Mouse (Mus musculus) liver, embryonic 14.5 days (tissue): ENCODE measurements around the gene Me3. TPM values are rescaled to one million over a fixed set of nuclear protein-coding genes. Genes with fewer than 3 reads are reported as not detected.
"Not testable (repeated sequence)": the region's sequence is repeated elsewhere in the genome, so short reads cannot be mapped to it uniquely, and the experiment has no call there.

Source experiments
- ATAC-seq: fragments of 200-750 bp; cut with Nextera tagmentation; 2 replicates; pipeline ENCODE4 v1.8.0; 2017; ENCODE audit warnings: moderate number of reproducible peaks, mild to moderate bottlenecking, moderate library complexity; ENCODE audit not compliant: insufficient read depth
- DNase-seq, 3 experiments: peaks; one replicate each; pipeline ENCODE4 v3.0.0-alpha.2; 2012 to 2013; ENCODE audit warnings: low read depth in 3 of 3, low spot score in 3 of 3
- H3K27ac ChIP-seq: fragments of 300-500 bp; sonication (generic); 2 replicates; pipeline ENCODE4 v1.5.1; 2014; ENCODE audit warnings: moderate library complexity, mild to moderate bottlenecking, control low read depth, inconsistent platforms
- H3K27me3 ChIP-seq: fragments of 300-500 bp; sonication (generic); 2 replicates; pipeline ENCODE4 v1.6.1; 2014; ENCODE audit warnings: mild to moderate bottlenecking, low read length, moderate library complexity; ENCODE audit not compliant: control insufficient read depth, insufficient read depth
- H3K36me3 ChIP-seq: fragments of 300-500 bp; sonication (generic); replicated peaks from 2 replicates; pipeline ENCODE4 v1.6.1; 2014; ENCODE audit warnings: low read depth; ENCODE audit not compliant: control insufficient read depth, insufficient read depth
- H3K4me1 ChIP-seq, 2 experiments: fragments of 200-500 bp in 1 of 2; fragments of 300-500 bp in 1 of 2; sonication (generic) in 1 of 2; replicated peaks; 2 replicates each; pipeline ENCODE4 v1.6.1; 2012 to 2014; ENCODE audit warnings: antibody characterized with exemption in 1 of 2, inconsistent platforms in 1 of 2, low read length in 1 of 2; ENCODE audit not compliant: control insufficient read depth in 2 of 2, insufficient read depth in 2 of 2
- H3K4me2 ChIP-seq: fragments of 300-500 bp; sonication (generic); 2 replicates; pipeline ENCODE4 v1.6.1; 2014; ENCODE audit warnings: low read depth, mild to moderate bottlenecking, control low read depth, moderate library complexity
- H3K4me3 ChIP-seq, 2 experiments: fragments of 200-500 bp in 1 of 2; fragments of 300-500 bp in 1 of 2; sonication (generic) in 1 of 2; 2 replicates each; pipeline ENCODE4 v1.5.1; 2012 to 2014; ENCODE audit warnings: low read depth in 2 of 2, low read length in 2 of 2, mild to moderate bottlenecking in 2 of 2, control low read depth in 1 of 2, inconsistent platforms in 1 of 2, moderate library complexity in 1 of 2; ENCODE audit not compliant: insufficient read depth in 1 of 2
- H3K9ac ChIP-seq: fragments of 300-500 bp; sonication (generic); replicated peaks from 2 replicates; pipeline ENCODE4 v1.6.1; 2014; ENCODE audit warnings: mild to moderate bottlenecking, control low read depth, moderate library complexity
- H3K9me3 ChIP-seq: fragments of 300-500 bp; sonication (generic); 2 replicates; pipeline ENCODE4 v1.6.1; 2016; ENCODE audit warnings: low read length, mixed read lengths; ENCODE audit not compliant: control insufficient read depth
- CTCF ChIP-seq: IDR thresholded peaks from 2 replicates; pipeline ENCODE4 v1.5.1; 2016; ENCODE audit warnings: antibody characterized with exemption, low read depth, control low read depth
- EP300 ChIP-seq: IDR thresholded peaks from 2 replicates; pipeline ENCODE4 v1.6.1; 2016; ENCODE audit warnings: antibody characterized with exemption, low read depth
- WGBS: fragments of 180-500 bp; shearing (Covaris S2); extraction: QIAGEN DNeasy Blood & Tissue Kit; methylation state at CpG from one replicate; pipeline ENCODE4 v1.1.7; 2014; ENCODE audit not compliant: insufficient replicate concordance; 5-methylcytosine and 5-hydroxymethylcytosine counted together
- polyA plus RNA-seq, 2 experiments: library from polyadenylated mRNA; depleted of rRNA in 1 of 2; stranded (reverse) in 1 of 2; unstranded in 1 of 2; fragments of >200 nt; fragmentation: Nextera tagmentation in 1 of 2; extraction: Ambion mirVana in 1 of 2; gene quantifications; 2 replicates each; pipeline versions ENCODE4 v1.2.1 to v1.2.3; 2012 to 2014

Gene Me3
- polyA plus RNA-seq, 2 experiments, result not detected

DNA sequence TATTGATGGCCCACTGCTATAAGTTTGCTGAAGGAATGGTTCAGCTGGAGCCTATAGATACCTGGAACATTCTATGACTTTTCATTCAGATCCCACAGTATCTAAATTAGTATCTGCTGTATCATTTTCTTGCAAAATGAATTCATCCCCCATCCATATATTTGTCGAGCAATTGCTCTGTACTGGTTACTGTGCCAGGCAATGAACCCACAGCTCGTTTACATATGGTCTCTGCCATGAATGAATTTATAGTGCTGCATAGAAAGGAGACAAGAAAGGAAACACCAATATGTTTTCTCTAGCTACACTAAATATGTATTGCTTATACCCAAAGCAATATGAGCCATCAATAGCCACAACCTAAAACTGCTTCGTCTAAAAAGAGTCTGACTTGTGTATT is 94.5 kb downstream of the Me3 start:
- ATAC-seq, result no peak
- Histone ChIP-seq H3K36me3 (no peaks in the 10 kb centered on the region), H3K4me2 (no peak overlapping the region), H3K27ac (no peak overlapping the region), H3K9me3 (no peaks in the 10 kb centered on the region), H3K4me1 (no peaks in the 10 kb centered on the region), H3K27me3 (no peaks in the 10 kb centered on the region), H3K4me3 (no peak overlapping the region), H3K9ac (no peak overlapping the region)
- TF ChIP-seq EP300 (no peak), CTCF (no peak)
- no peak for DNase-seq
- WGBS, result 47% methylated on average over 3 of the region's 3 CpGs

- Histone ChIP-seq H3K27ac (no peak overlapping the region), H3K4me2 (no peak overlapping the region), H3K9me3 (no peaks in the 10 kb centered on the region), H3K4me3 (no peak overlapping the region), H3K36me3 (no peaks in the 10 kb centered on the region), H3K27me3 (no peaks in the 10 kb centered on the region), H3K4me1 (no peaks in the 10 kb centered on the region), H3K9ac (no peak overlapping the region)
- 57% methylated on average over 1 of the region's 1 CpGs for WGBS
- ATAC-seq, result no peak
- no peak for DNase-seq
- TF ChIP-seq EP300 (no peak), CTCF (no peak)
Measured at GRCm38 (mm10) chr7:89727615-89728014, 95.4 kb downstream of the Me3 start.

GRCm38 (mm10) chr7:89728393-89728792 is 96.2 kb downstream of the Me3 start:
- Histone ChIP-seq H3K4me1 (no peaks in the 10 kb centered on the region), H3K27me3 (no peaks in the 10 kb centered on the region), H3K36me3 (no peaks in the 10 kb centered on the region), H3K4me3 (no peak overlapping the region), H3K27ac (no peak overlapping the region), H3K9ac (no peak overlapping the region), H3K9me3 (no peaks in the 10 kb centered on the region), H3K4me2 (no peak overlapping the region)
- no peak for TF ChIP-seq EP300
- no peak for TF ChIP-seq CTCF
- ATAC-seq (no peak), DNase-seq (no peak)
- 55% methylated on average over 3 of the region's 3 CpGs for WGBS

DNA sequence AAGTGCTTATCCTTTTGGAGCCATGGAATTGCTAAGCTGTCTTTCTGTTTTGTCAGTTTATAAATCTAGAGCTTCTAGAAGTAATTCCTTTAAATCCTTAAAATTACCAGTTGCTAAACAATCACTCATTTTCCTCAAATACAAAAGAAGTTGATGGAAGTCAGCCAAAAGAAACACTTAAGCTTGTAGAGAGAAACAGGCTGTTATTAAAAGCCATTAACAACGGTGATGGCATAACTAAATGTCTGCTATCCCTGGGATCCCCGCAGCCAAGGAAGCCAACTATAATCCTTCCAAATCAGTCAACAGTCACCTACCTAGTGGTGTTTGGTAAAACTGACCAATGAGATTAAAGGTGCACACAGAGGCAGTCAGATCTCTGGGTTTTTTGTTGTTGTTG is 98.3 kb downstream of the Me3 start:
- Histone ChIP-seq H3K9me3 (no peaks in the 10 kb centered on the region), H3K4me3 (no peak overlapping the region), H3K4me1 (no peaks in the 10 kb centered on the region), H3K9ac (no peak overlapping the region), H3K27me3 (no peaks in the 10 kb centered on the region), H3K27ac (no peak overlapping the region), H3K36me3 (no peaks in the 10 kb centered on the region), H3K4me2 (no peak overlapping the region)
- no peak for DNase-seq
- no peak for ATAC-seq
- 69% methylated on average over 2 of the region's 2 CpGs for WGBS
- TF ChIP-seq EP300 (no peak), CTCF (no peak)

- H3K36me3 ChIP-seq, H3K9me3 ChIP-seq, H3K4me3 ChIP-seq, DNase-seq, H3K4me1 ChIP-seq, H3K9ac ChIP-seq, H3K27ac ChIP-seq, H3K4me2 ChIP-seq, ATAC-seq, H3K27me3 ChIP-seq: not testable (repeated sequence)
- WGBS, result 67% methylated on average over 2 of the region's 2 CpGs
Measured at GRCm38 (mm10) chr7:89731115-89731514, 98.9 kb downstream of the Me3 start.

DNA sequence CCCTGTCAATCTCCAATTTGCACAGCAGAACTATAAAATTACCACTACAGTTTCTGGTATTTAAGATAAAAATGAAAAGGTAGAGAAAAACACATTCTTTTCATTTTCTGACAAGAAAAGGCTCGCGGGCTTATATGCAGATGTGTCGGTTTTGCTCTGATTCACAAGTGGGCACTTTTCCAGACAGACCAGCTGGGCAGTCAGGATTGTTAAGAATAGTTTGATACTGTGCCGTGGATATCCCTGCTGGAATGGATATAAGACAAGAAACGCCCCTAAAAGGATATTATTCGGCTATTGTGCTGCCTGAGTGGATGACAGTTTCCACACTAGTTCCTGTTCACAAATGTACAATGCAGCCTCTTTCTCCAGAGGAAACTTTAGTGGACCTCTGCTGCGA is 116.2 kb downstream of the Me3 start:
- ATAC-seq (no peak), DNase-seq (no peak)
- H3K9ac ChIP-seq, result no peak overlapping the region
- no peaks in the 10 kb centered on the region for H3K36me3 ChIP-seq
- H3K4me2 ChIP-seq, result no peak overlapping the region
- H3K9me3 ChIP-seq, result no peaks in the 10 kb centered on the region
- TF ChIP-seq CTCF, result no peak
- WGBS, result 49% methylated on average over 7 of the region's 7 CpGs
- no peak overlapping the region for H3K27ac ChIP-seq
- H3K4me1 ChIP-seq, result no peaks in the 10 kb centered on the region
- no peaks in the 10 kb centered on the region for H3K27me3 ChIP-seq
- H3K4me3 ChIP-seq, result no peak overlapping the region
